Mouse (Mus musculus) heart, adult 2 months (tissue): ENCODE results near the gene Sema4c. TPM values are rescaled to one million over a fixed set of nuclear protein-coding genes. Genes with fewer than 3 reads are reported as not detected.
"Not testable (repeated sequence)": the region's sequence is repeated elsewhere in the genome, so short reads cannot be mapped to it uniquely, and the experiment has no call there.

ENCODE experiments used
- DNase-seq, 2 experiments: peaks; one replicate each; pipeline ENCODE4 v3.0.0; 2021
- H3K27ac ChIP-seq: fragments of 200-600 bp; 2 replicates; pipeline ENCODE4 v1.8.1; 2022
- H3K27me3 ChIP-seq: fragments of 200-500 bp; 2 replicates; pipeline ENCODE4 v1.6.1; 2012; ENCODE audit warnings: mild to moderate bottlenecking, low read length, inconsistent platforms, mixed read lengths; ENCODE audit not compliant: control insufficient read depth, insufficient read depth
- H3K36me3 ChIP-seq: fragments of 200-500 bp; 2 replicates; pipeline ENCODE4 v1.6.1; 2012; ENCODE audit warnings: low read length, inconsistent platforms; ENCODE audit not compliant: control insufficient read depth, insufficient read depth
- H3K4me1 ChIP-seq: fragments of 200-500 bp; 2 replicates; pipeline ENCODE4 v1.6.1; 2011; ENCODE audit warnings: low read length; ENCODE audit not compliant: control insufficient read depth, insufficient read depth
- H3K4me3 ChIP-seq: fragments of 200-600 bp; 2 replicates; pipeline ENCODE4 v1.8.1; 2022
- H3K79me2 ChIP-seq: fragments of 200-500 bp; replicated peaks from 2 replicates; pipeline ENCODE4 v1.6.1; 2012; ENCODE audit warnings: mild to moderate bottlenecking, inconsistent platforms, low read length, moderate library complexity, mixed read lengths; ENCODE audit not compliant: control insufficient read depth, insufficient read depth
- H3K9ac ChIP-seq: fragments of 200-500 bp; 2 replicates; pipeline ENCODE4 v1.6.1; 2012; ENCODE audit warnings: low read depth, mild to moderate bottlenecking, control low read depth, inconsistent platforms, low read length, mixed read lengths
- CTCF ChIP-seq: fragments of 200-600 bp; IDR thresholded peaks from 2 replicates; pipeline ENCODE4 v1.8.1; 2022; ENCODE audit warnings: antibody characterized with exemption, mild to moderate bottlenecking, moderate library complexity
- EP300 ChIP-seq: fragments of 200-500 bp; IDR thresholded peaks from 2 replicates; pipeline ENCODE4 v1.6.1; 2011; ENCODE audit warnings: low read depth, low read length, control low read depth; ENCODE audit not compliant: insufficient read depth
- POLR2A ChIP-seq: fragments of 200-500 bp; IDR thresholded peaks from 2 replicates; pipeline ENCODE4 v1.6.1; 2011; ENCODE audit warnings: mild to moderate bottlenecking, low read depth, low read length, control low read depth; ENCODE audit not compliant: insufficient read depth
- WGBS: fragments of 180-500 bp; shearing (Covaris S2); methylation state at CpG from one replicate; pipeline ENCODE4 v1.1.7; 2018; 5-methylcytosine and 5-hydroxymethylcytosine counted together
- intact Hi-C: fragments of 180-260 bp; cut with DNase I; formaldehyde crosslinking; loops from one replicate; pipeline ENCODE4 v1.15.1; 2025
- polyA plus RNA-seq: library from polyadenylated mRNA; depleted of rRNA; stranded (reverse); fragments of >200 nt; gene quantifications from 2 replicates; pipeline ENCODE4 v1.2.3, GENCODE M21; 2012
- total RNA-seq, 2 experiments: library from RNA; stranded (reverse); gene quantifications; 2 replicates each; pipeline ENCODE4 v1.2.3; 2021

Gene Sema4c
- total and polyA plus RNA-seq, 3 experiments: 10.6 to 12.7 (median 11.1) TPM

GRCm38 (mm10) chr1:36539186-36539585, 19.0 kb downstream of the Sema4c start, which contains the start of gene Gm42417:
Gene Gm42417, minus strand, starts transcription at chr1:36539429.
- Histone ChIP-seq H3K27ac (peak within 1 kb of the TSS; percentile 75), H3K27me3 (no peaks in the 10 kb centered on the region), H3K79me2 (no peaks in the 10 kb centered on the region), H3K9ac (no peak within 1 kb of the TSS), H3K36me3 (no peaks in the 10 kb centered on the region), H3K4me3 (no peak within 1 kb of the TSS), H3K4me1 (peaks cover 3% of the 10 kb centered on the region; the same call in 1 of the 2 replicates)
- TF ChIP-seq EP300 (peak; percentile 88), CTCF (no peak)
- DNase-seq: peak; percentile 77 to 88
- 55% methylated on average over 9 of the region's 9 CpGs for WGBS
- intact Hi-C loops: no loop called here

GRCm38 (mm10) chr1:36538727-36539126, 19.4 kb downstream of the Sema4c start:
- 60% methylated on average over 4 of the region's 4 CpGs for WGBS

GRCm38 (mm10) chr1:36536783-36537182, 21.4 kb downstream of the Sema4c start, which contains the start of gene Ankrd23:
Gene Ankrd23, minus strand, starts transcription at chr1:36536883.
- H3K9ac ChIP-seq, intact Hi-C loops: not testable (repeated sequence)
- 85% methylated on average over 9 of the region's 9 CpGs for WGBS

More at GRCm38 (mm10) chr1:36538727-36539126, 19.4 kb downstream of the Sema4c start:
- H3K27me3 ChIP-seq: no peaks in the 10 kb centered on the region
- TF ChIP-seq EP300 (no peak), POLR2A (no peak), CTCF (no peak)
- peaks cover 3% of the 10 kb centered on the region; the same call in 1 of the 2 replicates for H3K4me1 ChIP-seq
- H3K27ac ChIP-seq: peak overlapping the region; percentile 75
- no peak overlapping the region for H3K9ac ChIP-seq
- no peak for DNase-seq
- H3K36me3 ChIP-seq: no peaks in the 10 kb centered on the region
- H3K4me3 ChIP-seq: no peak overlapping the region
- intact Hi-C loops: no loop called here
- no peaks in the 10 kb centered on the region for H3K79me2 ChIP-seq

GRCm38 (mm10) chr1:36536397-36536728, 21.8 kb downstream of the Sema4c start:
- TF ChIP-seq CTCF: no peak
- TF ChIP-seq EP300: 0 out of 2 replicates have a peak, but pooled peaks have one; percentile 3
- no peak for TF ChIP-seq POLR2A
- H3K36me3 ChIP-seq: no peaks in the 10 kb centered on the region
- no peak overlapping the region for H3K4me3 ChIP-seq
- H3K9ac ChIP-seq: no peak overlapping the region
- no peaks in the 10 kb centered on the region for H3K79me2 ChIP-seq
- H3K4me1 ChIP-seq: peaks cover 5% of the 10 kb centered on the region; the same call in 1 of the 2 replicates
- 47% methylated on average over 8 of the region's 8 CpGs for WGBS
- intact Hi-C loops: no loop called here
- no peak for DNase-seq
- H3K27ac ChIP-seq: peak overlapping the region; percentile 89
- no peaks in the 10 kb centered on the region for H3K27me3 ChIP-seq

More at GRCm38 (mm10) chr1:36536783-36537182, 21.4 kb downstream of the Sema4c start, which contains the start of gene Ankrd23:
- H3K4me3 ChIP-seq, H3K4me1 ChIP-seq, H3K27me3 ChIP-seq, H3K36me3 ChIP-seq, H3K79me2 ChIP-seq, DNase-seq: not testable (repeated sequence)
- peak within 1 kb of the TSS; percentile 89 for H3K27ac ChIP-seq

- 61% methylated on average over 11 of the region's 11 CpGs for WGBS
- Histone ChIP-seq H3K27ac (peak overlapping the region; percentile 89), H3K27me3 (no peaks in the 10 kb centered on the region), H3K36me3 (no peaks in the 10 kb centered on the region), H3K79me2 (no peaks in the 10 kb centered on the region), H3K9ac (peak overlapping the region; percentile 59), H3K4me1 (peaks cover 5% of the 10 kb centered on the region; the same call in 1 of the 2 replicates), H3K4me3 (peak overlapping the region; percentile 41)
- DNase-seq: peak; percentile 73 to 83
- TF ChIP-seq POLR2A (peak; percentile 70), CTCF (no peak), EP300 (peak; percentile 44; the same call in 1 of the 2 replicates)
- intact Hi-C loops: no loop called here
These were observed 22.4 kb downstream of the Sema4c start for GRCm38 (mm10) chr1:36535477-36536396.

- Histone ChIP-seq H3K9ac (peak overlapping the region; percentile 59), H3K27me3 (no peaks in the 10 kb centered on the region), H3K27ac (peak overlapping the region; percentile 89), H3K36me3 (no peaks in the 10 kb centered on the region), H3K4me3 (peak overlapping the region; percentile 41), H3K4me1 (peaks cover 5% of the 10 kb centered on the region; the same call in 1 of the 2 replicates), H3K79me2 (no peaks in the 10 kb centered on the region)
- DNase-seq: peak in 1 of 2 experiments; percentile 56
- TF ChIP-seq CTCF: peak; percentile 54
- peak; percentile 5; the same call in 1 of the 2 replicates for TF ChIP-seq EP300
- no peak for TF ChIP-seq POLR2A
- intact Hi-C loops: no loop called here
- 53% methylated on average over 6 of the region's 6 CpGs for WGBS
These were observed 23.5 kb downstream of the Sema4c start for GRCm38 (mm10) chr1:36534595-36535058.
